Mouse (Mus musculus): Measurements from ENCODE around the gene Ccdc85b. TPM values are rescaled to one million over a fixed set of nuclear protein-coding genes. Genes with fewer than 3 reads are reported as not detected.

The Ccdc85b gene
- total and polyA plus RNA-seq, 2 experiments from 2014 or later = 15.6 to 19.4 TPM

DNA sequence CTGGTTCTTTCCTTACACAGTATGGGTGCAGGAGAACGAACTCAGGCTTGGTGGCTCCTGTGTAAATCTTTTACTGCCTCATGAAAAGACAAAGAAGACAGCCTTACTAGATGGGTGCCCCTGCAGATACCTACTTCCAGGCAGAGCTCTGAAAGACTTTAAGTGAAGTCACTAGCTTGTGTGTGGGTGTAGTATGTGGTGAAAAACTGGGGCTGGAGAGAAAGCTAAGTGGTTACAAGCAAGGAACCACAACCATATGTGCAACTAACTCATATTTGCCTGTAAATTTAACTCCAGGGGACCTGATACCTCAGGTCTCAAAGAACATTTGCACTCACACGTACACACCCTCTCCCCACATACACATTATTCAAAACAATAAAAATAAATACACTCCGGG lies 2.2 kb upstream of the Ccdc85b start:
- Histone ChIP-seq H3K9me3 (ENCODE audit: low read length) (no peaks in the 10 kb centered on the region), H3K4me3 (ENCODE audit: low read depth, low read length) (peak overlapping the region; percentile 74), H3K27ac (ENCODE audit: low read depth, low read length) (peak overlapping the region; percentile 76), H3K36me3 (ENCODE audit: insufficient read depth, low read length) (peaks cover 12% of the 10 kb centered on the region), H3K27me3 (ENCODE audit: insufficient read depth, low read length) (no peaks in the 10 kb centered on the region), H3K9ac (replicated peaks; ENCODE audit: low read length, poor library complexity, severe bottlenecking) (peak overlapping the region; percentile 77), H3K4me2 (ENCODE audit: low read depth, low read length, poor library complexity, severe bottlenecking) (peak overlapping the region; percentile 94), H3K4me1 (ENCODE audit: insufficient read depth, low read length) (peaks cover 18% of the 10 kb centered on the region)
- DNase-seq (ENCODE audit: low spot score) (no peak), ATAC-seq (ENCODE audit: low FRiP score) (no peak)
- TF ChIP-seq CTCF (IDR thresholded peaks at IDR 0.05) = no peak
- WGBS = 30% methylated on average over 3 of the region's 3 CpGs

GRCm38 (mm10) chr19:5459019-5459418 lies 1.3 kb upstream of the Ccdc85b start:
- peaks cover 17% of the 10 kb centered on the region for H3K36me3 ChIP-seq (ENCODE audit: insufficient read depth, low read length)
- H3K4me2 ChIP-seq (ENCODE audit: low read depth, low read length, poor library complexity, severe bottlenecking) = no peak overlapping the region
- no peak for TF ChIP-seq CTCF (IDR thresholded peaks at IDR 0.05)
- ATAC-seq (ENCODE audit: low FRiP score) (no peak), DNase-seq (ENCODE audit: low spot score) (no peak)
- no peaks in the 10 kb centered on the region for H3K27me3 ChIP-seq (ENCODE audit: insufficient read depth, low read length)
- H3K9me3 ChIP-seq (ENCODE audit: low read length) = no peaks in the 10 kb centered on the region
- no peak overlapping the region for H3K27ac ChIP-seq (ENCODE audit: low read depth, low read length)
- H3K4me3 ChIP-seq (ENCODE audit: low read depth, low read length) = no peak overlapping the region
- peaks cover 18% of the 10 kb centered on the region for H3K4me1 ChIP-seq (ENCODE audit: insufficient read depth, low read length)
- 68% methylated on average over 7 of the region's 7 CpGs for WGBS
- H3K9ac ChIP-seq (replicated peaks; ENCODE audit: low read length, poor library complexity, severe bottlenecking) = no peak overlapping the region

GRCm38 (mm10) chr19:5456922-5457745 lies 560 bp downstream of the Ccdc85b start:
- ATAC-seq (ENCODE audit: low FRiP score) = peak; percentile 89
- peak overlapping the region; percentile 98 for H3K27ac ChIP-seq (ENCODE audit: low read depth, low read length)

DNA sequence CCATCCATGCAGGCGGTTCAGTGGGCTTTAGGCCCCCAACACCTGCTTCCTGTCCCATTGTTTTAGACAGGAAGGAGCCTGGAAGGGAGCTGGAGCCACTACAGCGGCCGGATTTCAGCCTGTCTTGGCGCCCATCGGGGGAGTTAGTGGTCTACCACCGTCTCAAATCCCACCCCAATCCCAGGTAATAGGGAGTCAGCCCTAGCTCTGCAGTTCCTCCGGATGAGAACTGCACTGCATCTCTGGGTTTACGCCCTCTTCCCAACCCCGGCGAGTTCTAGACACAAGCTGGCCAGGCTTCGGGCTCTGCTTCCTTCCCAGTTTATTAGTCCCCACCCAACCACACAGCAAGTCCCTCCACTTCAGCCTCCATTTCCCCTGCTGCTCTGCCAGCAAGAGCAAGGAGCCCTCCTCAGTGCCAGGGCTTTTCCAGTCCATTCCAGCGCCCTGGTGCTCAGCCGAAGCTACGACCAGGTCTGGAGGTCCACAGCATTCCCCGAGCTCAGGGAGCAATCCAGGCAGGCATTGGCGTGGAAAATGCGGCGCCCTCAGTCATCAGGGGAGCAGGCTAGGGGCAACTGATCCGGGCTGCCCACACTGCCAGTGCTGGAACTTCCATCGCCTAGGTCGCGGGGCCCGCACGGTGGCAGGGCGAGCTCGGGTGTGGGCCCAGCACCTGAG lies 1.3 kb downstream of the Ccdc85b start:
- ATAC-seq (ENCODE audit: low FRiP score) (0 out of 2 replicates have a peak, but pooled peaks have one; percentile 1), DNase-seq (ENCODE audit: low spot score) (no peak)
- 4% methylated on average over 26 of the region's 26 CpGs for WGBS
- peak overlapping the region; percentile 92 for H3K4me2 ChIP-seq (ENCODE audit: low read depth, low read length, poor library complexity, severe bottlenecking)
- peak overlapping the region; percentile 80 for H3K4me3 ChIP-seq (ENCODE audit: low read depth, low read length)
- peak overlapping the region; percentile 91 for H3K9ac ChIP-seq (replicated peaks; ENCODE audit: low read length, poor library complexity, severe bottlenecking)
- no peaks in the 10 kb centered on the region for H3K27me3 ChIP-seq (ENCODE audit: insufficient read depth, low read length)
- H3K36me3 ChIP-seq (ENCODE audit: insufficient read depth, low read length) = 0 out of 2 replicates have a peak, but pooled peaks cover 4% of the 10 kb centered on the region
- TF ChIP-seq CTCF (IDR thresholded peaks at IDR 0.05) = no peak
- H3K4me1 ChIP-seq (ENCODE audit: insufficient read depth, low read length) = peaks cover 16% of the 10 kb centered on the region
- H3K27ac ChIP-seq (ENCODE audit: low read depth, low read length) = peak overlapping the region; percentile 98
- no peaks in the 10 kb centered on the region for H3K9me3 ChIP-seq (ENCODE audit: low read length)

More at GRCm38 (mm10) chr19:5456922-5457745, 560 bp downstream of the Ccdc85b start:
- peak; percentile 40 for TF ChIP-seq CTCF (IDR thresholded peaks at IDR 0.05)
- WGBS = under 1% methylated on average over 66 of the region's 70 CpGs
- H3K9ac ChIP-seq (replicated peaks; ENCODE audit: low read length, poor library complexity, severe bottlenecking) = peak overlapping the region; percentile 91
- H3K27me3 ChIP-seq (ENCODE audit: insufficient read depth, low read length) = no peaks in the 10 kb centered on the region
- peak; percentile 97 for DNase-seq (ENCODE audit: low spot score)
- peaks cover 18% of the 10 kb centered on the region for H3K4me1 ChIP-seq (ENCODE audit: insufficient read depth, low read length)
- H3K36me3 ChIP-seq (ENCODE audit: insufficient read depth, low read length) = 0 out of 2 replicates have a peak, but pooled peaks cover 4% of the 10 kb centered on the region
- H3K9me3 ChIP-seq (ENCODE audit: low read length) = no peaks in the 10 kb centered on the region
- peak overlapping the region; percentile 92 for H3K4me2 ChIP-seq (ENCODE audit: low read depth, low read length, poor library complexity, severe bottlenecking)
- H3K4me3 ChIP-seq (ENCODE audit: low read depth, low read length) = peak overlapping the region; percentile 80

- ATAC-seq (ENCODE audit: low FRiP score) (no peak), DNase-seq (ENCODE audit: low spot score) (no peak)
- Histone ChIP-seq H3K27me3 (ENCODE audit: insufficient read depth, low read length) (no peaks in the 10 kb centered on the region), H3K4me1 (ENCODE audit: insufficient read depth, low read length) (peaks cover 13% of the 10 kb centered on the region), H3K36me3 (ENCODE audit: insufficient read depth, low read length) (0 out of 2 replicates have a peak, but pooled peaks cover 4% of the 10 kb centered on the region), H3K9me3 (ENCODE audit: low read length) (no peaks in the 10 kb centered on the region), H3K4me3 (ENCODE audit: low read depth, low read length) (peak overlapping the region; percentile 80), H3K27ac (ENCODE audit: low read depth, low read length) (no peak overlapping the region), H3K9ac (replicated peaks; ENCODE audit: low read length, poor library complexity, severe bottlenecking) (0 out of 2 replicates have a peak overlapping the region, but pooled peaks have one; percentile 29), H3K4me2 (ENCODE audit: low read depth, low read length, poor library complexity, severe bottlenecking) (peak overlapping the region; percentile 92)
- no peak for TF ChIP-seq CTCF (IDR thresholded peaks at IDR 0.05)
- 54% methylated on average over 8 of the region's 8 CpGs for WGBS
These were observed 2.1 kb downstream of the Ccdc85b start for GRCm38 (mm10) chr19:5455568-5455967.
